Mouse (Mus musculus): ENCODE measurements around the gene Gm45208.
"Not testable (repeated sequence)": the region's sequence is repeated elsewhere in the genome, so short reads cannot be mapped to it uniquely, and the experiment has no call there.

The Gm45208 gene

DNA sequence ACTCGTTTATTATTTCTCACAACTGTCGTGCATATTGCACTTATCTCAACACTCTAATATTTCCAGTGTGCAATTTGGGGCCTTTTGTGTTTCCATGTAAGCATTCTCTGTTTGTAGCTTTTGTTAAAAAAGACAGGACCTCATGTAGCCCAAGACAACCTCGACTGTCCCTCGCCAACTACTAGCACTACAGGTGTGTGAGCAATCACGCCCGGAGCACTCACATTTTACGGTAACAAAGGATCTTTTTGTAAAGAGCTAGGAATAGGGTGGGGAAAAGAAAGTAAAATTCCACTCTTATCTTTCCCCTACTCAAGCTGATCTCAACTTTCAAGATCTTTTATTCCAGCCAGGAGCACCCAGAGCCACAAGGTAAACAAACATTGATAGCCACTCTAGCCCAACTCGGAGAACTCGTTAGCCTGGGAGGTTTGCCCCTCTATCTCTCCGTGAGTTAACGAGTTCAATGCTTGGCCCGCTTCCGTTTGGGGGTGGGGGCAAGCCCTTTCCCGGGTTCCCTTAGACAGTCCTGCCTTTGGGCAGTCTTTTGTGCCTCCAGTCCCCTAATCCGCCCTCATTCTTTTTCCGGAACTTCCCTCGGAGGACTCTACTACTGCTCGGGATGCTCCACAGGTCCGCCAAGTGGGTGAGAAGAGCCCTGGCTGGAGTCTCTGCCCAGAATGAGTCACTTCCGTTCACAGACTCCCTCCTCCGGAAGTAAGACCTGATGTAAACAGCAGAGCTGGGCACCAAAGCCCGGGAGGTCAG is at the start of gene Gm45208:
Gene Gm45208 (plus strand): TSS at position 732 of the 768 bp plus-strand sequence.
- DNase-seq, result peak; percentile 25 to 42

DNA sequence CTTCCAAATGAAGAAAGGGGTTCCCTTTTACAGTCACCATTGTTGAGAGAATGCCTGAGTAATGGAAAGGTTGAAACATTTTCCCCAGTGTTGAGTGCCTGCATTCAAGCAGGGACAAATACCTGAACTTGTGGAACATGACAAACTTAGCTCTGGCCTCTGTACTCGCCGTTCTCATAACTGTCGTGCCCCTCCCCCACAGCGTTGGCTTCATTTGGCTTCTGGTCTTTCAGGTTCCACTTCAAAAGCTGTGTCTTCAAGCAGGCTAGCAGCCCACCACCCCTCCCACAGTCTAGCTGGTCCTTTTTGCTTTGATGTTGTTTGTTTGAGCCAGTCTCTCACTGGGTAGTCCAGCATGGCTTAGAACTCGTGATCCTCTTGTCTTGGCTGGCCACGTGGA is 49.3 kb upstream of the Gm45208 start:
- DNase-seq, result no peak

DNA sequence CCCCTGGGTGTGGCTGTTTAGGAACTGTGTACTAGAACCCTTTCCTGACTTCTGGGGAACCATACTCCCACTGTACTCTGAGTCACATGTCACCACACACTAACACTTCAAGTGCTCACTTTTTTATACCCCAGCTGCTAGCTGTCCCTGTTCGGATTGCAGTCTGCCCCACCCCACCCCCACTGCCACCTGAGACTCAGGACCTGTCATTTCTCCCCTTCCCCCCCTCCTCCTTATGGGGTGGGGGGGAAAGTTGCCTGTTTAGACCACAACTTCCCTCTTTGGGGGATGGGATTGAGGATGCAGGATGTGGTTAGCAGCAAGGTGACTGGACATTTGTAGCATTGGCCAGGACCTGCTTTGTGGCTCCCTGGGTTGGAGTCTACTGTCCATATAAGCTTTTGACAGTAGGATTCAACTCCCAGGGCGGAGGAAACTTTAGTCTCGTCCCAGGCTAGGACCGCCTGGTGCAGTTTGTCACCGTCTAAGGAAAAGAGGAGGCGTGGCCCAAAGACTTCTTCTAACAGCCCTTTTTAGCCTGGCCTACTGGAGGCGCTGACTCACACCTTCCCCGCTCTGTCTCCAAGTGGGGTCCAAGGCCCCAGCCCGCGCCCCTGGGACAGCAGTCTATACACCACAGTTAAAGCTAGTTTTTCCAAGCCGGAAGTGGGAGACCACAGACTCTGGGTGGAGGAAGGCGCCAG is 48.3 kb upstream of the Gm45208 start:
- peak in 1 of 2 experiments; percentile 38 for DNase-seq

DNA sequence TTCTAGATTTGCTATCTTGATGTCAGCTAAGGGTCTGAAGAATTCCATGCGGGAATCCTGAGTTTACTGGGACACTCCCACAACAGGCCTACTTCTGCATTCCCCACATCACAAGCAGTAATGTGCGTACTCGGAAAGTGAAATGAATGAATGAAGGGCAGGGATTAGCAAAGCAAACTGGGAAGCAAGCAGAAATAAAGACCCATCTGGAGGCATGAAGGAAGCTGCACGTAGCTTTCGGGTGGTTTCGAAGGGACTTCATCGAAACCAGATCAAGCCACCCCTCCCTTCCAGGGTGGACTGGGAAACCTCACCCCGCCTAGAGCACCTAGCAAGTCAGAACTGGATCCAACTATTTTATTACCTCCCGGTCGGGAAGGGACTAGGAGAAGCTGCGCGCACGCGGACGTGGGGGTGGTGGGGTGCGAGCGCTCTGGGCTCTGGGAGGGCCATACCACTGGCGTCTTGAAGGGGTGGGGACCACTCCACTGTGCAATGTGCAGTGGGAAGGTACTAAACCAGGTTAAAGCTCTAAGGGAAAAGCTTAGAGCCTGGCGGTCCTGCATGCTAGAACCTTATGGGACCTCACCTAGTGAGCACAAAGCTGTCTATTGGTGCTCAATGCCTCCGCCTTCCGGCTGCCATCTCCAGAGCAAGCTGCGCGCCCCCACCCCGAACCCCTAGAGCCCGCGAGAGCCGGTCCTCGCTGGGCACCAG is 47.6 kb upstream of the Gm45208 start:
- DNase-seq, result peak in 1 of 2 experiments; percentile 26

DNA sequence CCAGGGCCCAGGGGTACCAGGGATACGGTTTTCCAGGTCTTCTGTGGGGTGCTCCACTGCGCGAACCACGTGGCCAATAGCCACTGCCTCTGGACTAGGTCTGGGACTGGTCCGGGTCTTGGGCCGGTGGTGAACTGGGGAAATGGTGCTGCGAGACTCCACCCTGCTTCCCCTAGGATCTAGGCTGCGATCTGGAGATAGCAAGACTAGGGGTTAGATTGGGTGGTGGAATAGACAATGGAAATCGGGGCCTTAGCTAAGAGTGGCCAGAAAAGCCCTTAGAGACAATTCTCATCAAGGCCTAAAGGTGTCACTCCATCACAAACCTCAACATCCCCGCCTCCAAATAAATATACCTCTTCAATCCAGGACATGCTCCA is 47.1 kb upstream of the Gm45208 start:
- no peak for DNase-seq

DNA sequence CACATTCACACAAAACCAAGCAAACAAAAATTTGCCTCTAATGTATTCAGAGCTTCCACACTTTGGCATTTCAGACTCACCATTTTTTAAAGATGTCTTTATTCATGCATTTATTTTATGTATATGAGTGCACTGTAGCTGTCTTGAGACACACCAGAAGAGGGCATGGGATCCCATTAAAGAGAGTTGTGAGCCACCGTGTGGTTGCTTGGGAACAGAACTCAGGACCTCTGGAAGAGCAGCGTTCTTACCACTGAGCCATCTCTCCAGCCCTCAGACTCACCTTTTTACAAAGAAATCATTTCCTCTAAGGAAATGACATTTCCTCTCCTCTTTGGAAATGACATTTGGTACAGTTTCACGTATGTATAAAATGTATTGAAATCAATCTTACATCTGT is 43.1 kb upstream of the Gm45208 start:
- DNase-seq, result no peak

DNA sequence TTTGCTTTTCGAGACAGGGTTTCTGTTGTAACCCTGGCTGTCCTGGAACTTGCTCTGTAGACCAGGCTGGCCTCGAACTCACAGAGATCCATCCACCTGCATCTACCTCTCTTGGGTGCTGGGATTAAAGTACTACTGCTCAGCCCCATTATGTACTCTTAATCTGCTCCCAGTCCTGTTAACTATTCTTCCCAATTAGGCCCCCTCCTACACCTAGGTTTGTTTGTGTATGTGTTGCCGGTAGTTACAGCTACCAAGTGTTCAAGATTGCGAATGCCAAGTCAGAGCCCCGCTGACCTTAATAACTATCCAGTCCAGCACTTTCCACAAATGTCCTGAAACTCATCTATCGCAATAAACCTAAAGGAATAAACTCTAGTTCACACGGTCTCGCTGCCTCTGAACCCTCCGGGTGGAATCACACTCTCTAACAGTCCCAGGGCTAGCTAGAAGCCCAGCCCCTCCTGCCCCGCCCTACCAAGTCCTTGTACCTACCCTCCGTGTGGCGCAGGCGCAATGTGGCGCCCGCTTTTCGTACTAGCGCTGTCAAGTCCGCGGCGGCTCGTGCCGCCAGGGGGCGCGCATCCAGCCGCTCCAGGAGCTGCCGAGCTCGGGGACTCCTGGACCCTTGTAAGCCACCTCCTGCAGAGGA is 42.5 kb upstream of the Gm45208 start:
- peak; percentile 74 to 77 for DNase-seq

DNA sequence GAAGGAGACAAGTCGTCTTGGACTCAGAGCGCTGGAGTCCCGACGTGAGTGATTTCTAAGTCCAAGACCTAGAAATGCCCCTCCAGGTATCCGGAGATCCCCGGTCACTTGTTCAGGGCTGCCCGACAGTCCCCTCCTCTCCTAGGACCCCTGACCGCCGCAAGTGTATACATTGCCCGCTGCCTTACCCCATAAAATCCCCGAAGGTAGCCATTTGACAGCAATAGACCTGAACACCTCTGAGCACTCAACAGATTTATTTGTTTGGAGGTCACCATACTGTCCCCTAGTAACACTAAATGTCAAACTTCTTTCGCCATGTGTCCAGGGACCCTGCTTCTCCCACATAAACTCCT is 42.0 kb upstream of the Gm45208 start:
- no peak for DNase-seq

DNA sequence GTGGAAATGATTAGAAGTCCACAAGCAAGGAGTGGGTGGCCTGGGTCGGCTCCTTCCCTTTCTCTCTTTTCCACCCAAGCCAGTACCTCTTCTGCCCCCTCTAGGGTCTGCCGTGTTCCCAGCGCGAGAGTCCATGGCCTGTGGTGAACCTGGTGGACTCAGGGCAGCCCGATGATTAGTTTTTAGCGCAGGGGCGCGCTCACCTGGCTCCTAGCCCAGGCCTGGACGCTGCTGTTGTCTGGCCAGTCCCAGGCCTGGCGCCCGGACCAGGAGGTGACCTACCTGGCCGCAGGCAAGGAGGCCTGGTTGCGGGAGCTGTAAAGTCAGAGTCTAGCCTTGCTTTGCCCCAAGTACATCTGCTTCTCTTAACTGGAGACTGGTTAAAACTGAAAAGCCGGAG is 41.2 kb upstream of the Gm45208 start, which contains the start of gene Magix:
Gene Magix (minus strand): TSS at position 388 of the 400 bp plus-strand sequence.
- no peak for DNase-seq

DNA sequence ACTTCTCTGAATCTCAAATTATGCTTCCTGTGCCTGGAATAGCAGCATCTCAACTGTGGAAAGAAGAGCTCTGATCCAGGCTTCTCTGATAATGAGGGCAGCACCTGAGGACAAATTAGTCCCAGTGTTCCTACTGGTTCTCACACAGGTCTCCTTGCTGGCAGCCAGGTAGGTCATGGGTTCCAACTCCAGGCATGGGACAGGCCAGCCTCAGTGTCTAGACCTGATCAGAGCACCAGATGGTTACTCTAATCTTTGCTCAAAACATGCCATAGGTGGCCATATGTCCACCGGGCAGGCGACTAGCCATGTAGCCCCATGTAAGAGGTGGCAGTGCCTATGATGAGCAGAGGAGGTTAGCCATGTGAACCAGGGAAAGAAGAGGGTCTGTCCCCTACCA is 33.7 kb upstream of the Gm45208 start:
- DNase-seq, result no peak

DNA sequence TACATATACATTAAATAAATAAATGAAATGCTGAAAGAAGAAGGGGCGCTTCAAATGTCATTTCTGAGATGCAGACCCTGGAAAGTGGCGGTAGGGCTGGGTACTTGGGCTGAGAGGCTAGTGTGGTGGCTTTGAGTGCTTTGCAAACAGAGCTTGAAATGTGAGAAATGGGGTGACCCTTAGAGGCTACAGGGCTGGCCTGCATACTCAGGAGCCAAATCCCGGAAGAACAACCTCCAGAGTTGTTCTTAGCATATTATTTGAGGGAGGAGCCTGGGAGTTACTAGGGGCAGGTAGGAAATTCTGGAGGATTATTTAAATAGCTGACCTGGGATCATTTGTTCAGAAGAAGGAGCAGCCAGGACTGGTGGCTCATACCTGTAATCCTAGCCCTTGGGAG is 31.6 kb upstream of the Gm45208 start:
- no peak for DNase-seq

DNA sequence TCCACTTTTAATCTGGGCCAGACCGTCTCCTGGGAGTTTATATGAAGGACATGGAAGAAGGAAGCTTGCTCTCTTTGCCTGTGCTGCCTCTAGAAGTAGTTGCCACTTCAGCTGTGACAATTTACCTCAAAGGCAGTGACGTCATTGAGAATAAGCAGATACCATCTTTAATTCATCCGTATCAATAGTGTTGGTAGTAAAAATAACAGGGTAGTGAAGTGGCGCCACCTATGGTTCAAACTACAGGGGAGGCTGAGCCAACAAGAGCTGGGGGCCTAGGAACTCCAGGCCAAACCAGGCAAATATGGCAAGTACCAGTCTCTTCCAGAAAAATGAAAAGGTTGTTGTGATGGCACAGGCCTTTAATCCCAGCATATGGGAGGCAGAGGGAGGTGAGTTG is 29.2 kb upstream of the Gm45208 start:
- DNase-seq, result no peak

DNA sequence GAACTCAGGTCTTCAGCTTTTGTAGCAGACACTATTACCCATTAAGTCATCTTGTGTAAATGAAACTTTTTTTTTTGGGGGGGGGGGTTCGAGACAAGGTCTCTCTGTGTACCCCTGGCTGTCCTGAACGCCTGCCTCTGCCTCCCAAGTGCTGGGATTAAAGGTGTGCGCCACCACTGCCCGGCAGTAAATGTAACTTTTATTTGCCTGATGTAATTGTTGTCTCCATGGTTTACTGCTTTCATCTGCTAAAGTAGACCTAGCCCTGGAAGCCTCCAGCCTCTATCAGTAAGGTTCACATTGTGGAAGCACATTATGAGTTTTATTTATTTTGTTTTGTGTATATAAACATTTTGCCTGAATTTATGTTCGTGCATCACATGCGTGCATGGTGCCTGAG is 25.5 kb upstream of the Gm45208 start:
- DNase-seq, result no peak

DNA sequence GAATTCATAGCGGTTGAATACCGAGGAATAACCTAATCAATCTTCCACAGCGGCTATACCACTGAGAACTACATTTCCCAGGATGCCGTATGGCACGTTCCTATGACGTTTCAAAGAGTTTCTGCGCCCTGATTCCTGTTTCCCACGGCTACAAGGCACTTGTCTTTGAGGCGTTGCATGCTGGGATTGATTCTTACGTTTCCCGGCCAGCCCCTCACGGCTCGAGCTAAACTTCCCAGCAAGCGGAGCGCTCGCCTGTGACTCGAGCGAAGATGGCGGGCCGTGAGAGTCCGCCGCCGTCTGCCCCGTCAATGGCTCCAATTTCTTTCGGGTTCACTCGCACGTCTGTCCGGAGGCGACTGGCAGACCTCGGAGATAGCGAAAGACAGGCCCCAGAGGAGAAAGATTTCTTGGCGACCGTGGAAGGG is 25.1 kb upstream of the Gm45208 start, which contains the start of gene Gpkow:
Gene Gpkow (plus strand): TSS at position 178 of the 428 bp plus-strand sequence.
- peak; percentile 70 to 79 for DNase-seq

DNA sequence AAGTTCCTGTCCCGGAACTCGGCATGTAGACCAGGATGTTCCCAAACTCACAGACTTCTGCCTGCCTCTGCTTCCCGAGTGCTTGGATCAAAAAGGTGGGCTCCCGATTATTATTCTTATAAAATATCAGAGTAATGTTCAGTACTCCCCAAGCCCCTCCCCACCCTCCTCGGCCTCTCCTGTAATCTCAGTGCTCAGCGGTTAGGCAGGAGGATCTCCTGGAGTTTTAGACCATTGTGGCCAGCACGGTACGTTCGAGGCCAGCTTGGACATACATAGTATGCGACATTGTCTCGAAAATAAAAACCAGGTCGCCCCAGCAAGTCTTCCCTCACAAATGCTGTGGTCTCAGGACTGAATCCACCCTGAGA is 8.3 kb upstream of the Gm45208 start:
- not testable (repeated sequence) for DNase-seq

DNA sequence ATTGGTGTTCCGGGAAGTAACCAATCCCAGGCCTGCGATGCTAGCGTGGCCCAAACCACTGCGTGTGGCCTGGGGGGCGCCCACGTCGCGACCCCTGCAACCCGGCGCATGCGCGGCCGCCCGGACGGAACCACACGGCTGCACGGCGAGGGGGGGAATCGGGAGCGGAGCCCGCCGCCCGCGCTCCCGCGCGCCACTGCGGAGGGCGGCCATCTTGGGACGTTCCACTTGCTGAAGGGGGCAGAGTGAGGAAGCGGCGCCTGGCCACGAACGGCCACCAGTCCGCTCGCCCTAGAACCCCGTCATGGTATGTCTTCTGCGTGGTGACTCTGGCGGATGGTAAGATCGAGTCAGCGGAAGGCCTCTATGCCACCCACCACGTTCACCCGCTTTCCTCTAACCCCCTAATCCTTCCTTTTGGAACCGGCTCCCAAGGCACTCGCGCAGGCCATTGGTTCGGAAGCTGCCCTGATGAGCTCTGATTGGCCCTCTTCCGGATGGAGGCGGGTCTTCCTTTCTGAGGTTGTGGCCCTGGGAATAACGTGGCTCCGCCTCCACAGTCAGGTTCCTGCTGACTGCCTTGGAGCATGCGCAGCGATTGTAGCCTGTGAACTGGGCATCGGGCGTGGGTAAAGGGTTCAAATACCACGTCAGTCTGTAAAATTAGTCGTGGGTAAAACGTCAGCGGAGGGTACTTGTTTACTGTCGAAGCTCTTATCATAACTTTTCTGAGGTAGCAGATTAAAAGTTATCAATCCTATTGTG is 7.7 kb upstream of the Gm45208 start, which contains the start of gene Wdr45:
Gene Wdr45 (plus strand): TSS at position 199 of the 765 bp plus-strand sequence.
- peak; percentile 80 to 92 for DNase-seq

DNA sequence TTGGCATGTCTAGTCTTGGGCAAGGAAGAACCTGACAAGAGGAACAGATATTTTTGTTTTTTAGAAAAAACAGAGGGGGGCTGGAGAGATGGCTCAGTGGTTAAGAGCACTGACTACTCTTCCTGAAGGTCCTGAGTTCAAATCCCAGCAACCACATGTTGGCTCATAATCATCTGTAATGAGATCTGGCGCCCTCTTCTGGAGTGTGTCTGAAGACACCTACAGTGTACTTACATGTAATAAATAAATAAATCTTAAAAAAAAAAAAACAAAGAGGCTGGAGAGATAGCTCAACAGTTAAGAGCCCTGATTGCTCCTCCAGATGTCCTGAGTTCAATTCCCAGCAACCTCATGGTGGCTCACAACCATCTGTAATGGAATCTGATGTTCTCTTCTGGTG is 6.0 kb upstream of the Gm45208 start:
- DNase-seq, result not testable (repeated sequence)

DNA sequence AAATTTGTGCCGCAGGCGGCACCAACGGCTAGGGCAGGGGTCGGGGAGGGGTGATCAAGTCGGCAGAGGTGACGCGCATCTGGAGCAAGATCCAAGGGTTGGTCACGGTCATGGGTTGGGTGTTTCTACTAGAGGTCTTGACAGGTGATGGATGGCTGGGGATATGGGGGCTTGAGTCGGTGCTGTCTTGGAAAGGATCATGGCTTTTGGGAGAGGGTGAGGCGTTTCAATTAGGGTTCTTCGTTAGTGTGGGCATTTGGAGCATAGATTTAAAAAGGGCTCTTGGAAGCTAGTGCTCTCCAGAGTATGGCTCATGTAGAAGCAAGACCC is 202 bp downstream of the Gm45208 start:
- DNase-seq, result peak in 1 of 2 experiments; percentile 57

DNA sequence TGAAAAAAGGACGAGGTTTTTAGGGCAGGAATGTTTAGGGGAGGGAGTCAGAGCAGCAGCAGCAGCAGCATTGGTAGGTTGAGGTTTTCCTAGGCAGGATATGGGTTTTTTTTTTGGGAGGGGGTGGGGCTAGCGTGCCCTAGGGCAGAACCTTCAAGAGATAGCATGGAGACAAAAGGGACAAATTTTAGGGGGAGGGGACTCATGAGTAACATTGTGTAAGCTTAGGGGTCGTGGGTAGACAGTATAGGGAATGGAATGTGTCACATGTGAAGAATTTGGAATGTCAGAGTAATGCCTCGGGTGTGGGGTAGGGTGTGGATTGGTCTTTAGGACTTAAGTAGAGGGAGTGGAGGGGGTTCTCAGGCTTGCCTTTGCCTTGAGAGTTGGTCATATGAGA is 646 bp downstream of the Gm45208 start:
- DNase-seq, result no peak

DNA sequence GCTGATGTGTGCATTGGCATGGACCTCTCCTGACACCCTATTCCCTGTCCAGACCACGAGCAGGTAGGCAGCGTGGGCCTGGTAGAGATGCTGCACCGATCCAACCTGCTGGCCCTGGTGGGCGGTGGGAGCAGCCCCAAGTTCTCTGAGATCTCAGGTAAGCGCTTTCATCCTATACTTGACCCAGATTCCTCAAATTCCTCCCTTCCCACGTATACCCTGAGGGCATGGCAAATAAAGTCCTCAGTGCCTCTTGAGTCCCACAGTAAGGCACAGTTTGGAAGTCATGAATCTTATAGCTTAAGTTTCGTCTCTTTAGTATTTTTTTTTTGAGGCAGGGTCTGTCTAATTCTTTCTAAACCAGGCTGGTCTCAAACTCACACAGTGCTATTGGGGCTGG is 2.1 kb downstream of the Gm45208 start:
- DNase-seq, result no peak

DNA sequence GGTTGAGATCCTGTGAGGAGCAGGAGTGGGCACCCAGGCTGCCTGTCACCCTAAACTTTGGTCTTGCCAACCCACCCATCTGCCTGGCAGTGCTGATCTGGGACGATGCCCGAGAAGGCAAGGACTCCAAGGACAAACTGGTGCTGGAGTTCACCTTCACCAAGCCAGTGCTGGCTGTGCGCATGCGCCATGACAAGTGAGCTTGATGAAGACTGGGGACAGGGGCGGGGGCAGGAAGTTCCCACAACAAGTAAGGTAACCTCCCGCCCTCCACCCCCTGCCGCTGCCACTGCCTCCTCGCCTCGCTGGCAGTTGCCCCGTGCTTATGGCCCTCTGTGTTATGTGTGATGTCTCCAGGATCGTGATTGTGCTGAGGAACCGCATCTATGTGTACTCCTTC is 3.8 kb downstream of the Gm45208 start:
- DNase-seq, result no peak

DNA sequence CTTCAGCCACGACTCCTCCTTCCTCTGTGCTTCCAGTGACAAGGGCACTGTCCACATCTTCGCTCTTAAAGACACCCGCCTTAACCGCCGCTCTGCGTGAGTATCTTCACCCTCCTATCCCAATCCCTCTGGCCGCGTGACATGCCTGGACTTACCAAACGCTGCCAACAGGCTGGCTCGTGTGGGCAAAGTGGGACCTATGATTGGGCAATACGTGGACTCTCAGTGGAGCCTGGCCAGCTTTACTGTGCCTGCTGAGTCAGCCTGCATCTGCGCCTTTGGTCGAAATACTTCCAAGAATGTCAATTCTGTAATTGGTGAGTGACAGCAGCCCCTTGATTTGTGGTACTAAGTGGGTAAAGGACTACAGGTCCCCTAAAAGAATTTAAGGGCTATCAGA is 5.1 kb downstream of the Gm45208 start:
- no peak for DNase-seq
